Mouse (Mus musculus): ENCODE data around the gene Stoml3.

DNA sequence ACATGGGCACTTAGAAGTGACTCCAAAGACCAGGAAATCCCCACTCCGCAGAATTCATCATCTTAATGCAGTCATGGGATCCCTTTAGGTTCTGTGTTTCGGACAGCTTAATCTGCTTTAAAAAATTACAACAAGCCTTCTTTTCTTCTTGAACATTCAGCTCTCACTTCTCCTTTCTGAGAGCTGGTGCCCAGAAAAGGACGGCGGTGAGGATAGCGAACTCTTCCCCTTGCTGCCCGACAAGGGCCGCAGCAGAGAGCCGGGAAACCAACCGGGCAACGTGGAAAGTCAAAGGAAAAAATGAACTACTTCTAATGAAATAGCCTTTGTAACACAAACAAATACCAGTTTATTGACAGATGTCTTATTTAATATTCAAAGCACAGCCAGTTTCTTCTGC lies 34.3 kb downstream of the Stoml3 start:
- TF ChIP-seq CTCF (IDR thresholded peaks at IDR 0.05; ENCODE audit: low read depth, low read length) (no peak), POLR2A (IDR thresholded peaks at IDR 0.05; ENCODE audit: extremely low read depth, insufficient read depth, low read length) (no peak)
